Mouse (Mus musculus) bone marrow, adult 2 months (tissue): ENCODE results near the gene Parp1. TPM values are rescaled to one million over a fixed set of nuclear protein-coding genes. Genes with fewer than 3 reads are reported as not detected.

Experiments
- H3K27ac ChIP-seq: fragments of 200-500 bp; 2 replicates; pipeline ENCODE4 v1.5.1; 2012; ENCODE audit warnings: low read depth, mild to moderate bottlenecking, control low read depth, inconsistent platforms, low read length; ENCODE audit not compliant: control insufficient read depth, poor library complexity, insufficient read depth
- H3K4me1 ChIP-seq: fragments of 200-500 bp; 2 replicates; pipeline ENCODE4 v1.6.1; 2011; ENCODE audit warnings: low read length; ENCODE audit not compliant: control insufficient read depth, insufficient read depth
- H3K4me3 ChIP-seq: fragments of 200-500 bp; replicated peaks from 2 replicates; pipeline ENCODE3; 2011; ENCODE audit warnings: mild to moderate bottlenecking, low read depth, low read length, control low read depth; ENCODE audit not compliant: control insufficient read depth
- CTCF ChIP-seq: fragments of 200-500 bp; IDR thresholded peaks from 2 replicates; pipeline ENCODE4 v1.5.1; 2011; ENCODE audit warnings: low read length, control low read depth; ENCODE audit not compliant: control insufficient read depth, insufficient read depth
- POLR2A ChIP-seq: fragments of 200-500 bp; IDR thresholded peaks from 2 replicates; pipeline ENCODE4 v1.6.1; 2011; ENCODE audit warnings: low read depth, mild to moderate bottlenecking, control low read depth, low read length, borderline replicate concordance; ENCODE audit not compliant: control insufficient read depth
- WGBS: fragments of 180-500 bp; shearing (Covaris S2); methylation state at CpG from one replicate; pipeline ENCODE4 v1.1.7; 2018; 5-methylcytosine and 5-hydroxymethylcytosine counted together
- polyA plus RNA-seq: library from polyadenylated mRNA; stranded (reverse); fragments of >200 nt; gene quantifications from 2 replicates; pipeline ENCODE4 v1.2.4, GENCODE M21; 2011; ENCODE audit warnings: low replicate concordance; ENCODE audit not compliant: missing spikeins, insufficient read depth, insufficient read length

Gene Parp1
- polyA plus RNA-seq, 1 experiment, result 57.7 TPM

GRCm38 (mm10) chr1:180536719-180537118 is 32.0 kb upstream of the Parp1 start:
- Histone ChIP-seq H3K4me3 (no peak overlapping the region), H3K27ac (no peak overlapping the region), H3K4me1 (peaks cover 1% of the 10 kb centered on the region; the same call in 1 of the 2 replicates)
- WGBS, result 7% methylated on average over 5 of the region's 5 CpGs
- TF ChIP-seq POLR2A (no peak), CTCF (no peak)

- TF ChIP-seq POLR2A (no peak), CTCF (no peak)
- Histone ChIP-seq H3K4me3 (no peak overlapping the region), H3K4me1 (peaks cover 3% of the 10 kb centered on the region; the same call in 1 of the 2 replicates), H3K27ac (peak overlapping the region; percentile 50)
- WGBS, result 9% methylated on average over 2 of the region's 2 CpGs
Observed at GRCm38 (mm10) chr1:180541251-180541650, 27.5 kb upstream of the Parp1 start.

GRCm38 (mm10) chr1:180541883-180542711 is 26.6 kb upstream of the Parp1 start:
- WGBS, result 75% methylated on average over 15 of the region's 15 CpGs
- H3K4me1 ChIP-seq, result peaks cover 3% of the 10 kb centered on the region; the same call in 1 of the 2 replicates
- H3K27ac ChIP-seq, result peak overlapping the region; percentile 50
- TF ChIP-seq CTCF (no peak), POLR2A (no peak)
- no peak overlapping the region for H3K4me3 ChIP-seq

- TF ChIP-seq POLR2A, result no peak
- TF ChIP-seq CTCF, result no peak
- H3K4me1 ChIP-seq, result peaks cover 3% of the 10 kb centered on the region; the same call in 1 of the 2 replicates
- no peak overlapping the region for H3K4me3 ChIP-seq
- 65% methylated on average over 3 of the region's 3 CpGs for WGBS
- 0 out of 2 replicates have a peak overlapping the region, but pooled peaks have one; percentile 38 for H3K27ac ChIP-seq
Observed at GRCm38 (mm10) chr1:180542712-180543371, 25.9 kb upstream of the Parp1 start.

- Histone ChIP-seq H3K4me1 (peaks cover 1% of the 10 kb centered on the region; the same call in 1 of the 2 replicates), H3K4me3 (no peak overlapping the region), H3K27ac (0 out of 2 replicates have a peak overlapping the region, but pooled peaks have one; percentile 32)
- WGBS, result 33% methylated on average over 4 of the region's 4 CpGs
- TF ChIP-seq CTCF, result no peak
- no peak for TF ChIP-seq POLR2A
Observed at GRCm38 (mm10) chr1:180545918-180546545, 22.7 kb upstream of the Parp1 start.

- H3K4me1 ChIP-seq, result peaks cover 1% of the 10 kb centered on the region; the same call in 1 of the 2 replicates
- WGBS, result 66% methylated on average over 13 of the region's 13 CpGs
- no peak overlapping the region for H3K4me3 ChIP-seq
- H3K27ac ChIP-seq, result 0 out of 2 replicates have a peak overlapping the region, but pooled peaks have one; percentile 0
- no peak for TF ChIP-seq POLR2A
- TF ChIP-seq CTCF, result no peak
Observed at GRCm38 (mm10) chr1:180546798-180547750, 21.6 kb upstream of the Parp1 start.

GRCm38 (mm10) chr1:180547751-180548669 is 20.7 kb upstream of the Parp1 start:
- Histone ChIP-seq H3K4me3 (no peak overlapping the region), H3K4me1 (peaks cover 1% of the 10 kb centered on the region; the same call in 1 of the 2 replicates), H3K27ac (no peak overlapping the region)
- 7% methylated on average over 16 of the region's 16 CpGs for WGBS
- TF ChIP-seq CTCF (no peak), POLR2A (no peak)
